Mouse (Mus musculus) liver, embryonic 14.5 days (tissue): ENCODE data around the gene Gfod1. TPM values are rescaled to one million over a fixed set of nuclear protein-coding genes. Genes with fewer than 3 reads are reported as not detected.
A peak's percentile ranks its signal among the peaks of the same experiment; 100 is the strongest.

Source experiments
- ATAC-seq: fragments of 200-750 bp; cut with Nextera tagmentation; 2 replicates; pipeline ENCODE4 v1.8.0; 2017; ENCODE audit warnings: moderate number of reproducible peaks, mild to moderate bottlenecking, moderate library complexity; ENCODE audit not compliant: insufficient read depth
- DNase-seq, 3 experiments: peaks; one replicate each; pipeline ENCODE4 v3.0.0-alpha.2; 2012 to 2013; ENCODE audit warnings: low read depth in 3 of 3, low spot score in 3 of 3
- H3K27ac ChIP-seq: fragments of 300-500 bp; sonication (generic); 2 replicates; pipeline ENCODE4 v1.5.1; 2014; ENCODE audit warnings: moderate library complexity, mild to moderate bottlenecking, control low read depth, inconsistent platforms
- H3K27me3 ChIP-seq: fragments of 300-500 bp; sonication (generic); 2 replicates; pipeline ENCODE4 v1.6.1; 2014; ENCODE audit warnings: mild to moderate bottlenecking, low read length, moderate library complexity; ENCODE audit not compliant: control insufficient read depth, insufficient read depth
- H3K36me3 ChIP-seq: fragments of 300-500 bp; sonication (generic); replicated peaks from 2 replicates; pipeline ENCODE4 v1.6.1; 2014; ENCODE audit warnings: low read depth; ENCODE audit not compliant: control insufficient read depth, insufficient read depth
- H3K4me1 ChIP-seq, 2 experiments: fragments of 200-500 bp in 1 of 2; fragments of 300-500 bp in 1 of 2; sonication (generic) in 1 of 2; replicated peaks; 2 replicates each; pipeline ENCODE4 v1.6.1; 2012 to 2014; ENCODE audit warnings: antibody characterized with exemption in 1 of 2, inconsistent platforms in 1 of 2, low read length in 1 of 2; ENCODE audit not compliant: control insufficient read depth in 2 of 2, insufficient read depth in 2 of 2
- H3K4me2 ChIP-seq: fragments of 300-500 bp; sonication (generic); 2 replicates; pipeline ENCODE4 v1.6.1; 2014; ENCODE audit warnings: low read depth, mild to moderate bottlenecking, control low read depth, moderate library complexity
- H3K4me3 ChIP-seq, 2 experiments: fragments of 200-500 bp in 1 of 2; fragments of 300-500 bp in 1 of 2; sonication (generic) in 1 of 2; 2 replicates each; pipeline ENCODE4 v1.5.1; 2012 to 2014; ENCODE audit warnings: low read depth in 2 of 2, low read length in 2 of 2, mild to moderate bottlenecking in 2 of 2, control low read depth in 1 of 2, inconsistent platforms in 1 of 2, moderate library complexity in 1 of 2; ENCODE audit not compliant: insufficient read depth in 1 of 2
- H3K9ac ChIP-seq: fragments of 300-500 bp; sonication (generic); replicated peaks from 2 replicates; pipeline ENCODE4 v1.6.1; 2014; ENCODE audit warnings: mild to moderate bottlenecking, control low read depth, moderate library complexity
- H3K9me3 ChIP-seq: fragments of 300-500 bp; sonication (generic); 2 replicates; pipeline ENCODE4 v1.6.1; 2016; ENCODE audit warnings: low read length, mixed read lengths; ENCODE audit not compliant: control insufficient read depth
- CTCF ChIP-seq: IDR thresholded peaks from 2 replicates; pipeline ENCODE4 v1.5.1; 2016; ENCODE audit warnings: antibody characterized with exemption, low read depth, control low read depth
- EP300 ChIP-seq: IDR thresholded peaks from 2 replicates; pipeline ENCODE4 v1.6.1; 2016; ENCODE audit warnings: antibody characterized with exemption, low read depth
- WGBS: fragments of 180-500 bp; shearing (Covaris S2); extraction: QIAGEN DNeasy Blood & Tissue Kit; methylation state at CpG from one replicate; pipeline ENCODE4 v1.1.7; 2014; ENCODE audit not compliant: insufficient replicate concordance; 5-methylcytosine and 5-hydroxymethylcytosine counted together
- polyA plus RNA-seq, 2 experiments: library from polyadenylated mRNA; depleted of rRNA in 1 of 2; stranded (reverse) in 1 of 2; unstranded in 1 of 2; fragments of >200 nt; fragmentation: Nextera tagmentation in 1 of 2; extraction: Ambion mirVana in 1 of 2; gene quantifications; 2 replicates each; pipeline versions ENCODE4 v1.2.1 to v1.2.3; 2012 to 2014

Gene Gfod1
- polyA plus RNA-seq, 2 experiments, result 0.41 to 0.42 TPM

GRCm38 (mm10) chr13:43183248-43184055 is 120.5 kb downstream of the Gfod1 start:
- no peaks in the 10 kb centered on the region for H3K9me3 ChIP-seq
- TF ChIP-seq EP300 (no peak), CTCF (no peak)
- DNase-seq, result no peak
- no peak overlapping the region for H3K27ac ChIP-seq
- peaks cover 6 to 17% of the 10 kb centered on the region in 2 experiments for H3K4me1 ChIP-seq
- no peak for ATAC-seq
- WGBS, result 61% methylated on average over 8 of the region's 8 CpGs
- H3K9ac ChIP-seq, result no peak overlapping the region
- peak overlapping the region in 1 of 2 experiments; percentile 11; a peak in 1 of 4 replicates for H3K4me3 ChIP-seq
- H3K4me2 ChIP-seq, result peak overlapping the region; percentile 51
- H3K36me3 ChIP-seq, result no peaks in the 10 kb centered on the region
- no peaks in the 10 kb centered on the region; the same call in 1 of the 2 replicates for H3K27me3 ChIP-seq

GRCm38 (mm10) chr13:43182465-43183201 is 121.3 kb downstream of the Gfod1 start:
- TF ChIP-seq CTCF, result peak; percentile 85
- TF ChIP-seq EP300, result no peak
- H3K9me3 ChIP-seq, result no peaks in the 10 kb centered on the region
- DNase-seq, result peak; percentile 49 to 66 (median 50)
- no peaks in the 10 kb centered on the region for H3K36me3 ChIP-seq
- H3K27me3 ChIP-seq, result no peaks in the 10 kb centered on the region
- no peak overlapping the region for H3K4me3 ChIP-seq
- H3K4me2 ChIP-seq, result peak overlapping the region; percentile 51
- no peak overlapping the region for H3K27ac ChIP-seq
- H3K9ac ChIP-seq, result no peak overlapping the region
- H3K4me1 ChIP-seq, result peaks cover 6 to 17% of the 10 kb centered on the region in 2 experiments
- WGBS, result 11% methylated on average over 14 of the region's 14 CpGs
- no peak for ATAC-seq

GRCm38 (mm10) chr13:43181104-43181503 is 122.9 kb downstream of the Gfod1 start:
- peak; percentile 51; the same call in 1 of the 2 replicates for ATAC-seq

GRCm38 (mm10) chr13:43177317-43177716 is 126.7 kb downstream of the Gfod1 start:
- H3K36me3 ChIP-seq, result no peaks in the 10 kb centered on the region
- no peak overlapping the region for H3K4me3 ChIP-seq
- no peak overlapping the region for H3K9ac ChIP-seq
- no peak overlapping the region for H3K4me2 ChIP-seq
- no peaks in the 10 kb centered on the region for H3K9me3 ChIP-seq
- ATAC-seq (no peak), DNase-seq (no peak)
- H3K4me1 ChIP-seq, result peaks cover 6 to 14% of the 10 kb centered on the region in 2 experiments
- H3K27ac ChIP-seq, result no peak overlapping the region
- TF ChIP-seq CTCF (no peak), EP300 (no peak)
- no peaks in the 10 kb centered on the region for H3K27me3 ChIP-seq
- 77% methylated on average over 7 of the region's 7 CpGs for WGBS

More at GRCm38 (mm10) chr13:43181104-43181503, 122.9 kb downstream of the Gfod1 start:
- Histone ChIP-seq H3K9me3 (no peaks in the 10 kb centered on the region), H3K27ac (no peak overlapping the region), H3K9ac (no peak overlapping the region), H3K27me3 (no peaks in the 10 kb centered on the region), H3K4me3 (no peak overlapping the region), H3K4me2 (peak overlapping the region; percentile 18; the same call in 1 of the 2 replicates), H3K4me1 (peaks cover 6 to 17% of the 10 kb centered on the region in 2 experiments), H3K36me3 (no peaks in the 10 kb centered on the region)
- 39% methylated on average over 7 of the region's 7 CpGs for WGBS
- no peak for DNase-seq
- no peak for TF ChIP-seq EP300
- no peak for TF ChIP-seq CTCF

- Histone ChIP-seq H3K27me3 (no peaks in the 10 kb centered on the region), H3K36me3 (no peaks in the 10 kb centered on the region), H3K4me1 (peaks cover 10 to 18% of the 10 kb centered on the region in 2 experiments), H3K9me3 (no peaks in the 10 kb centered on the region), H3K27ac (no peak overlapping the region), H3K4me2 (no peak overlapping the region), H3K9ac (no peak overlapping the region), H3K4me3 (no peak overlapping the region)
- DNase-seq (no peak), ATAC-seq (no peak)
- no peak for TF ChIP-seq CTCF
- no peak for TF ChIP-seq EP300
- WGBS, result 73% methylated on average over 3 of the region's 3 CpGs
Observed at GRCm38 (mm10) chr13:43176676-43177075, 127.3 kb downstream of the Gfod1 start.
